Mouse (Mus musculus) forebrain, embryonic 11.5 days (tissue): Measurements from ENCODE around the gene Copg2. TPM values are rescaled to one million over a fixed set of nuclear protein-coding genes. Genes with fewer than 3 reads are reported as not detected.
A peak's percentile ranks its signal among the peaks of the same experiment; 100 is the strongest.
"Not testable (repeated sequence)": the region's sequence is repeated elsewhere in the genome, so short reads cannot be mapped to it uniquely, and the experiment has no call there.

Source experiments
- ATAC-seq: fragments of 200-750 bp; cut with Nextera tagmentation; replicated peaks from 2 replicates; pipeline ENCODE4 v1.8.0; 2017; ENCODE audit warnings: moderate TSS enrichment; ENCODE audit not compliant: low FRiP score
- DNase-seq: peaks from one replicate; pipeline ENCODE4 v3.0.0-alpha.2; 2017; ENCODE audit warnings: low spot score
- H3K27ac ChIP-seq: fragments of 300-500 bp; sonication (generic); 2 replicates; pipeline ENCODE4 v1.5.1; 2014; ENCODE audit warnings: low read depth, low read length
- H3K27me3 ChIP-seq: fragments of 300-500 bp; sonication (generic); 2 replicates; pipeline ENCODE4 v1.6.1; 2014; ENCODE audit warnings: mild to moderate bottlenecking, low read length, mixed read lengths; ENCODE audit not compliant: control insufficient read depth, insufficient read depth
- H3K36me3 ChIP-seq: fragments of 300-500 bp; sonication (generic); 2 replicates; pipeline ENCODE4 v1.6.1; 2014; ENCODE audit warnings: mild to moderate bottlenecking, low read length, moderate library complexity, mixed read lengths; ENCODE audit not compliant: control insufficient read depth, insufficient read depth
- H3K4me1 ChIP-seq: fragments of 300-500 bp; sonication (generic); replicated peaks from 2 replicates; pipeline ENCODE4 v1.6.1; 2014; ENCODE audit warnings: low read length, mixed read lengths; ENCODE audit not compliant: control insufficient read depth, insufficient read depth
- H3K4me2 ChIP-seq: fragments of 300-500 bp; sonication (generic); 2 replicates; pipeline ENCODE4 v1.6.1; 2014; ENCODE audit warnings: low read depth, mild to moderate bottlenecking, low read length, moderate library complexity, mixed read lengths; ENCODE audit not compliant: severe bottlenecking
- H3K4me3 ChIP-seq: fragments of 300-500 bp; sonication (generic); 2 replicates; pipeline ENCODE4 v1.5.1; 2014; ENCODE audit warnings: low read depth, low read length
- H3K9ac ChIP-seq: fragments of 300-500 bp; sonication (generic); 2 replicates; pipeline ENCODE4 v1.6.1; 2014; ENCODE audit warnings: low read length
- H3K9me3 ChIP-seq: fragments of 300-500 bp; sonication (generic); 2 replicates; pipeline ENCODE4 v1.6.1; 2016; ENCODE audit warnings: low read length, mixed read lengths; ENCODE audit not compliant: control insufficient read depth
- WGBS: fragments of 180-500 bp; shearing (Covaris S2); extraction: QIAGEN DNeasy Blood & Tissue Kit; methylation state at CpG from one replicate; pipeline ENCODE4 v1.1.7; 2014; 5-methylcytosine and 5-hydroxymethylcytosine counted together
- polyA plus RNA-seq: library from polyadenylated mRNA; unstranded; fragments of >200 nt; fragmentation: Nextera tagmentation; extraction: Ambion mirVana; gene quantifications from 2 replicates; pipeline ENCODE4 v1.2.1, GENCODE M21; 2014

Copg2 gene
- polyA plus RNA-seq, 1 experiment from 2014 or later: 44.5 TPM

DNA sequence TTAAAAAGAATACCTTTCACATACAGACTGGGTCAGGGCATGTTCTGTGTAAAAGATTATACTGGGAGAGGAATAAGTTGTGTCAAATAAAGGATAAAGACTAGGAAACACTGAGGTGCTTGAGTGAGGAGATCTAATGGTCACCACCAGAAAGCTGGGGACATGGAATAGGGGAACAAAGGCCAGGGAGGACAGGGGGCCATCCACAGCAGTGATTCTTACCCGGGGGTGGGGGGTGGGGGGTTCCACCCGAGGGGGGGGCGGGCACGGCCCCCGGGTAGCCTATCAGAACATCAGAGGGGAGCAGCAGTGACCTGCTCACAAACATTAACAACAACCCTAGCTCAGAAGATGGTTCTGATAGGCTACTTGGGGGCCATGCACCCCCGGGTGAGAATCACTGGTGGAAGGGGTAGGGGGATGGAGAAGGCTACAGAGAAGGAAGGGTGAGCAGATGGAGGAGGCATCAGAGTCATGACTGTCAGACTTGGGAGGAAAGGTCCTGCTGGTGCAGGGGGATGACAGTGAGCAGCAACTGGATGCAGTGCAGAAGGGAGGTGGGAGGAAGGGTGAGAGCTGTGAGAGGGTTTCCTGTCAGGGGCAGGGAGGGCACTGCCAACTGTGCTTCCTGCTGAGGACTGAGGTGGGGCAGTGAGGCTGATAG, 92.1 kb downstream of the Copg2 start:
- peak; percentile 85 for ATAC-seq
- H3K4me2 ChIP-seq, H3K4me3 ChIP-seq, H3K9me3 ChIP-seq, H3K9ac ChIP-seq, H3K4me1 ChIP-seq, H3K36me3 ChIP-seq, H3K27ac ChIP-seq, H3K27me3 ChIP-seq: not testable (repeated sequence)
- DNase-seq: peak; percentile 70
- 78% methylated on average over 6 of the region's 6 CpGs for WGBS

DNA sequence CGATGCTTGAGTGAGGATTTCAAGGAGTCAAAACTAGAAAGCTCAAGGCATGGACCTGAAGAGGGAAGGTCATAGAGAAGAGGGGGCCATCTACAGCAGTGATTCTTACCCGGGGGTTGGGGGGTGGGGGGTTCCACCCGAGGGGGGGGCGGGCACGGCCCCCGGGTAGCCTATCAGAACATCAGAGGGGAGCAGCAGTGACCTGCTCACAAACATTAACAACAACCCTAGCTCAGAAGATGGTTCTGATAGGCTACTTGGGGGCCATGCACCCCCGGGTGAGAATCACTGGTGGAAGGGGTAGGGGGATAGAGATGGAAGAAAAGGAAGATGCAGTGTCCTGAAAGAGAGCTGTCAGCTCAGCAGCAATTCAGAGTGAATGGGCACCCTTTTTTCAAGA, 93.7 kb downstream of the Copg2 start:
- 92% methylated on average over 7 of the region's 7 CpGs for whole genome bisulfite sequencing
- ATAC-seq: peak; percentile 60

GRCm38 (mm10) chr6:30751209-30751608, 145.4 kb downstream of the Copg2 start:
- no peak overlapping the region for H3K4me2 ChIP-seq

More for the DNA sequence above, 93.7 kb downstream of the Copg2 start:
- DNase-seq, H3K36me3 ChIP-seq, H3K9me3 ChIP-seq, H3K4me3 ChIP-seq, H3K9ac ChIP-seq, H3K4me1 ChIP-seq, H3K4me2 ChIP-seq, H3K27me3 ChIP-seq, H3K27ac ChIP-seq: not testable (repeated sequence)

GRCm38 (mm10) chr6:30750482-30750881, 146.1 kb downstream of the Copg2 start:
- H3K9ac ChIP-seq: no peak overlapping the region
- H3K4me1 ChIP-seq: no peaks in the 10 kb centered on the region
- H3K36me3 ChIP-seq: peaks cover 8% of the 10 kb centered on the region; the same call in 1 of the 2 replicates
- no peak overlapping the region for H3K4me2 ChIP-seq
- H3K9me3 ChIP-seq: no peaks in the 10 kb centered on the region
- H3K27ac ChIP-seq: no peak overlapping the region
- no peak overlapping the region for H3K4me3 ChIP-seq
- no peak for DNase-seq
- ATAC-seq: no peak
- H3K27me3 ChIP-seq: no peaks in the 10 kb centered on the region
- 88% methylated on average over 6 of the region's 6 CpGs for WGBS

More at GRCm38 (mm10) chr6:30751209-30751608, 145.4 kb downstream of the Copg2 start:
- no peak for ATAC-seq
- H3K9ac ChIP-seq: no peak overlapping the region
- peaks cover 8% of the 10 kb centered on the region; the same call in 1 of the 2 replicates for H3K36me3 ChIP-seq
- H3K9me3 ChIP-seq: no peaks in the 10 kb centered on the region
- 84% methylated on average over 2 of the region's 2 CpGs for WGBS
- H3K4me1 ChIP-seq: no peaks in the 10 kb centered on the region
- no peak overlapping the region for H3K27ac ChIP-seq
- no peak overlapping the region for H3K4me3 ChIP-seq
- H3K27me3 ChIP-seq: no peaks in the 10 kb centered on the region
- DNase-seq: no peak

GRCm38 (mm10) chr6:30749892-30750291, 146.7 kb downstream of the Copg2 start:
- Histone ChIP-seq H3K4me1 (no peaks in the 10 kb centered on the region), H3K4me3 (no peak overlapping the region), H3K4me2 (no peak overlapping the region), H3K27me3 (no peaks in the 10 kb centered on the region), H3K27ac (no peak overlapping the region), H3K36me3 (peaks cover 8% of the 10 kb centered on the region; the same call in 1 of the 2 replicates), H3K9me3 (no peaks in the 10 kb centered on the region), H3K9ac (no peak overlapping the region)
- DNase-seq: no peak
- 67% methylated on average over 1 of the region's 1 CpGs for WGBS
- peak; percentile 53; the same call in 1 of the 2 replicates for ATAC-seq

- no peak overlapping the region for H3K4me2 ChIP-seq
- H3K36me3 ChIP-seq: peaks cover 8% of the 10 kb centered on the region; the same call in 1 of the 2 replicates
- H3K9me3 ChIP-seq: no peaks in the 10 kb centered on the region
- no peak overlapping the region for H3K4me3 ChIP-seq
- no peak overlapping the region for H3K27ac ChIP-seq
- H3K4me1 ChIP-seq: no peaks in the 10 kb centered on the region
- no peak overlapping the region for H3K9ac ChIP-seq
- DNase-seq (no peak), ATAC-seq (0 out of 2 replicates have a peak, but pooled peaks have one; percentile 46)
- WGBS: 51% methylated on average over 2 of the region's 2 CpGs
- no peaks in the 10 kb centered on the region for H3K27me3 ChIP-seq
These were observed 147.4 kb downstream of the Copg2 start for GRCm38 (mm10) chr6:30749042-30749689.

GRCm38 (mm10) chr6:30748358-30748910, 148.2 kb downstream of the Copg2 start:
- no peak for DNase-seq
- H3K27ac ChIP-seq: no peak overlapping the region
- H3K36me3 ChIP-seq: peaks cover 10% of the 10 kb centered on the region; the same call in 1 of the 2 replicates
- no peak for ATAC-seq
- WGBS: 79% methylated on average over 6 of the region's 6 CpGs
- no peaks in the 10 kb centered on the region for H3K4me1 ChIP-seq
- H3K9me3 ChIP-seq: no peaks in the 10 kb centered on the region
- H3K4me2 ChIP-seq: no peak overlapping the region
- H3K9ac ChIP-seq: no peak overlapping the region
- H3K4me3 ChIP-seq: no peak overlapping the region
- H3K27me3 ChIP-seq: no peaks in the 10 kb centered on the region

DNA sequence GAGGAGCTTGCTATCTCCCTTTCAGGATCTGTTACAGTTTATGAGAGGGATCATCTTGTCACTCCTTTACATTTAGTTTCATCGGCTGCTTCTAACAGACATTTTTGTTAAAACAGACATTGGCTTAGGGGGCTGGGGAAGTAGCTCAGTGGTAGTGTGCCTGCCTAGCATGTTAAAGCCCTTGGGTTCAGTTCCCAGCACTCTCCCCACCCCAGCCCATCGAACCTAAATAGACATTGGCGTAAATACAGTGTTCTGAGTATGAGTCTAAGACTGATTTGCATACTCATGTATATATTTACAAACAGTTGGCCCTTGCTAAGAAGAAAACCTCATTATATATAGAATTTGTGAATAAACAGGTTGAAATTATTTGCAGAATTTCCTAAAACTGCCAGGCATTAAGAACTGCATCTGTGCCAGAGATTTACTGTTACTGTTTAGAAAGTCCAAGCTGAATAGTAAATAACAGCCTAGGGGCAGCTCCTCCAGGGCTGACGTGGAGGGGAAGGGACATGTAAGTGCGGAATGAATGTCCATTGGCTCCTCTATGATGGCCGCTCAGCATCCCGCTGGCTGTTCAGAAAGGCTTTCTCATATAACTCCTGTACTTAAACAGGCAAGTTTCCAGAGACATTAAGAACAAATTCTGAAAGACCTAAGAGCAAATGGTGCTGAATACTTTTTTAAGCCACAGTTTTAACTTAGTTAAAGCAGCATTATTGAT, 148.8 kb downstream of the Copg2 start:
- H3K9me3 ChIP-seq: no peaks in the 10 kb centered on the region
- DNase-seq (no peak), ATAC-seq (no peak)
- no peak overlapping the region for H3K4me2 ChIP-seq
- H3K9ac ChIP-seq: no peak overlapping the region
- no peaks in the 10 kb centered on the region for H3K27me3 ChIP-seq
- H3K4me3 ChIP-seq: no peak overlapping the region
- H3K4me1 ChIP-seq: no peaks in the 10 kb centered on the region
- H3K27ac ChIP-seq: no peak overlapping the region
- H3K36me3 ChIP-seq: peaks cover 12% of the 10 kb centered on the region; the same call in 1 of the 2 replicates
- 76% methylated on average over 7 of the region's 7 CpGs for WGBS
